Mouse (Mus musculus) layer of hippocampus, adult 2 months (tissue): ENCODE data around the gene Tspan5. TPM values are rescaled to one million over a fixed set of nuclear protein-coding genes. Genes with fewer than 3 reads are reported as not detected.

Experiments
- DNase-seq, 2 experiments: peaks; one replicate each; pipeline ENCODE4 v3.0.0; 2022; ENCODE audit warnings: low spot score in 2 of 2
- H3K27ac ChIP-seq: fragments of 200-600 bp; 2 replicates; pipeline ENCODE4 v1.8.1; 2022
- H3K4me3 ChIP-seq: fragments of 200-600 bp; 2 replicates; pipeline ENCODE4 v1.8.1; 2022; ENCODE audit warnings: mild to moderate bottlenecking
- CTCF ChIP-seq: fragments of 200-600 bp; conservative IDR thresholded peaks from 2 replicates; pipeline ENCODE4 v1.8.1; 2022; ENCODE audit warnings: antibody characterized with exemption, mild to moderate bottlenecking, moderate library complexity
- total RNA-seq, 2 experiments: library from RNA; stranded (reverse); gene quantifications; 2 replicates each; pipeline ENCODE4 v1.2.3; 2021

Gene Tspan5
- total RNA-seq, 2 experiments from 2014 or later: 199 to 202 TPM

GRCm38 (mm10) chr3:138905678-138906077 lies 163.7 kb downstream of the Tspan5 start:
- H3K4me3 ChIP-seq: no peak overlapping the region
- H3K27ac ChIP-seq: peak overlapping the region; percentile 44
- DNase-seq: peak in 1 of 2 experiments; percentile 25
- TF ChIP-seq CTCF: no peak

DNA sequence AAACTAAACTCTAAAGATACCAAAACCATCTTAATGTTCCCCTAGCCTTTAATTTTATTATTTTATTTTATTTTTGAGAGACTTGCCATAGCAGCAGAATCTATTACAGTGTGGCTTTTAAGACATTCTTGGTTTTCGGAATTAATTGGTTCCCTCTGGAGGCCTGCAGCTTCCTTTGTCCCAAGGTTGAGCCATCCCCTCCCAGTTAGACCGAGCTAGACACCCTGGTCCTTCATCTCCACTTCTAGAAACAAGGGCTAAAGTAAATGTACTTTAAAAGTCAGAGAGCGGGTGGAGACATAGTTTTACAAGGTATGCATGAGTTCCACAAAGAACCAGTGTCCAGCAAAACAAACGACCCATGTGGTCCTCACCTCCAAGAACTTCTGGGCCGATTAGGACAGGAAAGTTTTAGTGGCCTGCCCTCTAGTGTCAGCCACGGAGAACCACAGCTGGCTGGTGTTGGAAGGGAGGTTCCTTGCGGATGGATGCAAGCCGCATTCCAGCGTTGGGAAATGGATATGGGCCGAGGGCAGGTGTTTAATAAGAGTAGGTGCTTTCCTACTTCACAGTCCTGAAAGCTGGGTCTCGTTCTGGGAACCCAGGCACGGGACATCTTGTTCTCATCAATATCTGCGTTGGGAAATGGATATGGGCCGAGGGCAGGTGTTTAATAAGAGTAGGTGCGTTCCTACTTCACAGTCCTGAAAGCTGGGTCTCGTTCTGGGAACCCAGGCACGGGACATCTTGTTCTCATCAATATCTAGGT lies 164.3 kb downstream of the Tspan5 start:
- peak; percentile 75 to 76 for DNase-seq
- Histone ChIP-seq H3K27ac (peak overlapping the region; percentile 44; the same call in 1 of the 2 replicates), H3K4me3 (no peak overlapping the region)
- peak; percentile 95 for TF ChIP-seq CTCF

DNA sequence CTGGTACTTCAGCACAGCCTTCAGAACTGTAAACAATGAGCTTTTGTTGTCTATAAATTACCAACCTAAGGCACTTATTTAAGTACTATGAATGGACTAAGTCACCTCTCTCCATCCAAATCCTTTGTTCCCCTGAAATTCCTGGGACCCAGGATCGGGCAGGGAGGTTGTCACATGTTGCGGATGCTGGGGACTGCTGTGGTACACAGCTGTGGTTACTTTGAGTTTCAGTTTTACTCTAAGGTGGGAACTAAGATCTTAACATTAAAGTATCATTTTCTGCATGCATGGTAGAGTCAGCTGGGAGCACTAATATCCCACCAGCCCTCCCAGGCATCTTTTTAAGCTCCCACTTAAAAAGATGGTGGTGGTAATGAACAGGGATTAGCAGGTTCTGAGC lies 167.3 kb downstream of the Tspan5 start:
- H3K27ac ChIP-seq: no peak overlapping the region
- no peak for TF ChIP-seq CTCF
- DNase-seq: no peak
- H3K4me3 ChIP-seq: no peak overlapping the region

DNA sequence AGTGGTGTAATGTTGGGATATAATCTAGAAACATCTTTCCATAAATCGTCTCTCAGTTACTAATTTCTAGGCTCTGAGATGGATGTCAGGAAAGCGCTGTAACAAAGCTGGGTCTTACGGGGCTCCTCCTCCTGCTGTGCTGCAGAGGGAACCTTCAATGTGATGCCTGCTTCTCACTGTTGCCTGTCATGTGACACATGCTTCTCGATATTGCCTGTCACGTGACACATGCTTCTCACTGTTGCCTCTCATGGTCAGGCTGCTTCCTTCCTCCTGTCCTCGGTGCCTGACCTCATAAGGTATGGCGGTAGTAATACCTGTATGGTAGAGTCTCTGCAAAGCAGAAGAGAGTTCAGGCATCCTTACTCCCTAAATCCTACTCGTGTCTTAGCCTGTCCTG lies 170.5 kb downstream of the Tspan5 start:
- no peak for DNase-seq
- Histone ChIP-seq H3K4me3 (no peak overlapping the region), H3K27ac (no peak overlapping the region)
- no peak for TF ChIP-seq CTCF

- no peak overlapping the region for H3K4me3 ChIP-seq
- no peak for TF ChIP-seq CTCF
- no peak for DNase-seq
- peak overlapping the region; percentile 53; the same call in 1 of the 2 replicates for H3K27ac ChIP-seq
Observed at GRCm38 (mm10) chr3:138914626-138915288, 172.8 kb downstream of the Tspan5 start.

GRCm38 (mm10) chr3:138916591-138916990 lies 174.6 kb downstream of the Tspan5 start:
- H3K27ac ChIP-seq: no peak overlapping the region
- no peak for TF ChIP-seq CTCF
- DNase-seq: no peak
- H3K4me3 ChIP-seq: no peak overlapping the region

DNA sequence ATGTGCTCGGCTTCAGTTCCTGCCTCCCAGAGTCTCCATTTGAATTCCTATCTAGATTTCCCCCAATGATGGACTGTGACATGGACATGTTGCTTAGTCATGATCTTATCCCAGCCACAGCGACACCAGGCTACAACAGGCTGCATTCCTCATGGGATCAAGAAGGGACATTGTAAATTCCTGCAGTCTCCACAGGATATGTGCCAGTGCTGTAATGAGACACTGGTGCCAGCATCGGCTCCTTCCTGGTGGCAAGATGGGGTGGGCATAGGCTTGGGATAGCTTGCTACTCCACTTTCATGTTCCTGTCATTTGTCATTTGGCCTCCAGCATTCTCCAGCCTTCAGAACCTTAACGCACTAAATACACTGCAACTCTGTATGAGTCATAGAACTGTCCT lies 175.0 kb downstream of the Tspan5 start:
- H3K27ac ChIP-seq: no peak overlapping the region
- no peak for TF ChIP-seq CTCF
- DNase-seq: no peak
- no peak overlapping the region for H3K4me3 ChIP-seq

DNA sequence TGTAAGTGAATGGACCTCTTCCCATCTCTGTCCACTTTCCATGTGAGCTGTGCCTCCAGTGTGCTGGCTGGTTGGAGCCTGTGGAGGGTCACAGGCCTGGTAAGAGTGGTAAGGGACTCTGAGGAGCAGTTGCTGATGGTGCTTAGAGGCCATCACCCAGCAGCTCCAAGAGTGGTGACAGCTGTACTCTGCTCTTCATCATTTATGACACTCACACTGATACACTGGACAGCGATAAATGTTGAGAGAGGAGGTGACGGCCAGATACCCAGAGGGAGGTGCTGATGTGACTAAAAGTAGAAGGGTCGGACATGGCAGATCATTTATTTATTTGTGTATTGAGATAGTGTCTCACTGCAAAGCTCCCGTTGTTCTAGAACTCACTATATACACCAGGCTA lies 176.2 kb downstream of the Tspan5 start:
- H3K4me3 ChIP-seq: no peak overlapping the region
- no peak for TF ChIP-seq CTCF
- no peak overlapping the region for H3K27ac ChIP-seq
- no peak for DNase-seq

- no peak for DNase-seq
- no peak overlapping the region for H3K4me3 ChIP-seq
- TF ChIP-seq CTCF: no peak
- no peak overlapping the region for H3K27ac ChIP-seq
Observed at GRCm38 (mm10) chr3:138926161-138926560, 184.2 kb downstream of the Tspan5 start.

GRCm38 (mm10) chr3:138927437-138927836 lies 185.4 kb downstream of the Tspan5 start:
- DNase-seq: no peak
- Histone ChIP-seq H3K27ac (no peak overlapping the region), H3K4me3 (no peak overlapping the region)
- no peak for TF ChIP-seq CTCF

DNA sequence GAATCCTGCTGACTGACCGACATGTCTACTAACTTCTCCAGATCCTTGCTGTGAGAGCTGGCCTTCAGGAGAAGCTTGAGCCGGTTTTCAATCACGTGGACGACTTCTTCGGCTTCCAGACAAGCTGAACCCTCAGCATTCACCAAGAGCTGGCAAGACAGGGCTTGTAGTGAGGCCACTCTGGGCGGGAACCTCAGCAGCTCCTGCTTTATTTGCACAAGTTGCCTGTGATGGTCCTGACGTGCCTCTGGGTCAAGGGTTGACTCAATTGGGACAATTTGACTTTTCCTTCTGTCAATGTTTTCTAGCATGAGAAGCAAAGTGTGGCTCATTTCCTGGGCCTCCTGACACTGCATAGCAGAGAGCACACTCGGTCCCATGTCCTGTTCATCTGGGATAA lies 194.8 kb downstream of the Tspan5 start:
- no peak overlapping the region for H3K4me3 ChIP-seq
- no peak overlapping the region for H3K27ac ChIP-seq
- no peak for DNase-seq
- TF ChIP-seq CTCF: no peak

GRCm38 (mm10) chr3:138937241-138937640 lies 195.2 kb downstream of the Tspan5 start:
- H3K27ac ChIP-seq: no peak overlapping the region
- TF ChIP-seq CTCF: no peak
- no peak overlapping the region for H3K4me3 ChIP-seq
- no peak for DNase-seq

DNA sequence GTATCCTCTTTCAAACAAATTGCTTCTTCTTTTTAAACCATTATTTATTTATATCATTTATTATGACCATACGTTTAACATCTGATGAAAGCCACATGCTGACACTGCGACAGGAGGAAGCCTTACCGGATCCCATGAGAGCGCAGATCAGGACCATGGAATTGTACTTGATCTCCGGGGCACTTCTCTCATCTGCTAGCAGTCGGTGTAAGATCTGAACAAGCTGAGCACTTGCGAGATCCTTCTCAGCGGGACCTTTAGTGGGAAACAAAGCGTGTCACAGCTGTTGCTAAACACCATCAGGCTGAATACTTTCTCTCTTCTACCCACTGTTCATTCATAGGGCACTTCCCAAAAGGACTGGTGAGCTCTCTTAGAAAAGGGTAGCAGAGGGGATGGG lies 199.6 kb downstream of the Tspan5 start:
- Histone ChIP-seq H3K27ac (no peak overlapping the region), H3K4me3 (no peak overlapping the region)
- no peak for DNase-seq
- TF ChIP-seq CTCF: no peak

- H3K27ac ChIP-seq: no peak overlapping the region
- no peak overlapping the region for H3K4me3 ChIP-seq
- no peak for TF ChIP-seq CTCF
- no peak for DNase-seq
Observed at GRCm38 (mm10) chr3:138945516-138945915, 203.5 kb downstream of the Tspan5 start.
